Mouse (Mus musculus) G1E-ER4 (cell line): ENCODE data around the gene Pecr. TPM values are rescaled to one million over a fixed set of nuclear protein-coding genes. Genes with fewer than 3 reads are reported as not detected.

Source experiments
- GATA1 ChIP-seq: IDR thresholded peaks from one replicate; pipeline ENCODE4 v1.8.0; 2012; ENCODE audit warnings: low read length, inconsistent platforms
- polyA plus RNA-seq: library from polyadenylated mRNA; stranded (reverse); fragments of >175 nt; gene quantifications from 2 replicates; pipeline ENCODE4 v1.2.3, GENCODE M21; 2012

Gene Pecr
- polyA plus RNA-seq: 5.1 and 5.5 TPM in 2 replicates

- no peak for TF ChIP-seq GATA1
Measured at GRCm38 (mm10) chr1:72283992-72284485, at the start of gene Pecr, which contains the start of gene Tmem169. Gene Pecr, minus strand, starts transcription at chr1:72284314. Gene Tmem169, plus strand, starts transcription at chr1:72284369.

GRCm38 (mm10) chr1:72326162-72326821 is 42.2 kb upstream of the Pecr start:
- TF ChIP-seq GATA1: no peak

- no peak for TF ChIP-seq GATA1
Measured at GRCm38 (mm10) chr1:72323248-72323647, 39.1 kb upstream of the Pecr start.

- TF ChIP-seq GATA1: no peak
Measured at GRCm38 (mm10) chr1:72320759-72321158, 36.6 kb upstream of the Pecr start.

GRCm38 (mm10) chr1:72316901-72317300 is 32.8 kb upstream of the Pecr start:
- TF ChIP-seq GATA1: no peak

- no peak for TF ChIP-seq GATA1
Measured at GRCm38 (mm10) chr1:72316409-72316808, 32.3 kb upstream of the Pecr start.

DNA sequence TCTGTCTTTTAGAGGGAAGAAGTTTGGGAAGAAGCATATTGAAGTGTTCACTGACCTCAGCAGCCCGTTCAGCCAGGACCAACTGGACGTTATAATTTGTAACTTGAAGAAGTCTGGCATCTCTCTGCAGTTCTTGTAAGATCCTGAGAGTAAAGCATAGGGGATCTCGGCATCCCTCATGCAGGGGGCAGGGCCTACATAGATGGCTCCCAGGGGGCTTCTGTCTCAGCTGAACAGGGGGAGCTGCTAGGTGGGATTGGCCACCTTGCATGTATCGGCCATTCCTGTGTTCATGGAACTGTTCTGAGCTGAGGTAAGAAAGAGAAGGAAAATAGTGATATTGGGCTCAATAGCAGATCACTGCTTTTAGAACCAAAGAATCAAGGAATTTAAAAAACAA is 31.3 kb upstream of the Pecr start:
- no peak for TF ChIP-seq GATA1

- no peak for TF ChIP-seq GATA1
Measured at GRCm38 (mm10) chr1:72313399-72314039, 29.4 kb upstream of the Pecr start.

- TF ChIP-seq GATA1: no peak
Measured at GRCm38 (mm10) chr1:72312701-72313398, 28.7 kb upstream of the Pecr start.

DNA sequence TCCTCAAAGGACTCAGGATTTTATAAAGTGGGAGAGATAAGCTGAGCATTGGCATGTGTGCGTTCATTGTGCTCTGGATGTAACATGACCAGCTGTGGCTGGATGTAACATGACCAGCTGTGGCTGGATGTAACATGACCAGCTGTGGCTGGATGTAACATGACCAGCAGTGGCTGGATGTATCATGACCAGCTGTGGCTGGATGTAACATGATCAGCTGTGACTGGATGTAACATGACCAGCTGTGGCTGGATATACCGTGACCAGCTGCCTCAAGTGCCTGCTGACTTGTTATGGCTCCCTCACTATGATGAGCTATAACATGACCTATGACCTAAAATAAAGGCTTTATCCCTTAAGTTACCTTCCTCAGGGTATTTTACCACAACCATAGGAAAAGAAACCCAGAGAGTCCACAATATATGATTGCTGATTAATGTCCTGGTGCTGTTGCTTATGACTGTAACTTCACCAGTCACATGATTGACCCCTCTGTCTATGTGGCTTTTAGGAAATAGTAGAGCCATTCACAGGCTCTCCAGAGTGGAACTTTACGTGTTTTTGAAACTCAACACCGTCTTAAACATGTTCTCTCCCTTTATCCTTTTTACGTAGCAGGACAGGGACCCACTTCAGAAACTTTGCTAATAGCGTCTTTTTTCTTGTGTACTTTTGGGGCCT is 25.8 kb upstream of the Pecr start:
- no peak for TF ChIP-seq GATA1

DNA sequence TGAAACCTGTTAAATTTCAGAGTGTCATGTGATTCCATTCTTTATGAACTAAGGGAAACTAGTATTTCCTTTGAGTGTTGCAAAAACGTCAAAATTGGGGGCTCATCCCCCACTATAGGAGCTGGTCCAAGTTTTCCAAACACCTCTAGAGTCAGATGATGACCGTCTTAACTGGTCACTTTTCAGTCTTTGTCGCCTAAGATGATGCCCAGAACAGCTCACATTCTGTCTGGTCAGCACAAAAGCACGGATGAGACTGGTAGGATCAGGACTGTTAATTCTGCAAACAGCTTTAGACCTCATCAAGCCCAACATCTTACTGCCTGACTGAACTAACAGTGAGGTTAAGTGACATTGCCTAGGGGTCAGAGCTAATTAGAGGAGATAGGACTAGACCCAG is 24.8 kb upstream of the Pecr start:
- TF ChIP-seq GATA1: no peak

DNA sequence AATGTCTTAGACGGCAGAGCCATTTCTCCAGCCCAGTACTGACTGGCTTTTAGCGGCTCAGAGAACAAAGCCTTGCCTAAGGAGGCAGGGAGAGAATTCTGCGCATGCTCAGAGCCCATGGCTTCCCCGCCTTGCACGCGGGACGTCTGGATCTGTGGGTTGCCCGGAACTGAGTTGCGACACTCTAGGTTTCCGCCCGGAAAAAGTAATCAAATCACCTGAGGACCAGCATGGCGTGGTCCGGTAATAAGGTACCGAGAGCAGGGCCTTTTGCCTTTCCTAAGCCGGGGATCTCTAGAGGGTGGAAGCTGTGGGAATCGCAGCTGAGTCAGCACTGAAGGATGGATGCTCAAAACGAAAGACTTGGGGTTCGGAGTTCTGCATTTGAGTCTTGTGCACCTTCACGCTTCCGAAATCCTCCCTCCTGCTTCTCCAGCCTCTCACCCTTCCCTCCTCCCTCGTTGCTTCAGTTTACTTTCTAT is 23.2 kb upstream of the Pecr start, which contains the start of gene Xrcc5:
Xrcc5 (plus strand) TSS at position 105 of the 482 bp plus-strand sequence.
- no peak for TF ChIP-seq GATA1

GRCm38 (mm10) chr1:72306679-72307181 is 22.6 kb upstream of the Pecr start:
- no peak for TF ChIP-seq GATA1

- TF ChIP-seq GATA1: no peak
Measured at GRCm38 (mm10) chr1:72306241-72306640, 22.1 kb upstream of the Pecr start.

DNA sequence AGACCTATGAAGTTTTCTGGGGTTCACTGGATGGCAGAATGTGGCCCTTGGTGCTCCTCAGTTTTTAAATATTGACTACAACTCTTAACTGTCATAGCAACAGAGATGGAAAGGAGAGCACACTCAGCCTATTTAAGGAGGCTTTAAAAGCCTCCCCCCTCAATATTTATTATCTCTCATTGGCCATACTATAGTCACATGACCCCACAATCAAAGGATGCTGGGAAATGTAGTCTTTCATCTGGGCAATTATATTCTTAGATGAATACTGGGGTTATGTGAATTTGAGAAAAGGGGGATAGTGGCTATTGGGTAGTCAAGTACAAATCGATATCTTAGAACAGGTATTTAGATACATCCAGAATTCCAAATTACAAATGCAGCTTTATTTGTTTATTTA is 17.7 kb upstream of the Pecr start:
- TF ChIP-seq GATA1: no peak
